Mouse (Mus musculus) testis, adult 2 months (tissue): Measurements from ENCODE around the gene Gm15517.

ENCODE experiments used
- CTCF ChIP-seq: fragments of 200-500 bp; IDR thresholded peaks from 2 replicates; pipeline ENCODE4 v1.5.1; 2012; ENCODE audit warnings: low read depth, mild to moderate bottlenecking, inconsistent platforms, low read length, moderate library complexity; ENCODE audit not compliant: control insufficient read depth, insufficient read depth, insufficient replicate concordance
- POLR2A ChIP-seq: fragments of 200-500 bp; IDR thresholded peaks from 2 replicates; pipeline ENCODE4 v1.6.1; 2012; ENCODE audit warnings: low read depth, mild to moderate bottlenecking, inconsistent platforms, low read length, moderate library complexity; ENCODE audit not compliant: control insufficient read depth

DNA sequence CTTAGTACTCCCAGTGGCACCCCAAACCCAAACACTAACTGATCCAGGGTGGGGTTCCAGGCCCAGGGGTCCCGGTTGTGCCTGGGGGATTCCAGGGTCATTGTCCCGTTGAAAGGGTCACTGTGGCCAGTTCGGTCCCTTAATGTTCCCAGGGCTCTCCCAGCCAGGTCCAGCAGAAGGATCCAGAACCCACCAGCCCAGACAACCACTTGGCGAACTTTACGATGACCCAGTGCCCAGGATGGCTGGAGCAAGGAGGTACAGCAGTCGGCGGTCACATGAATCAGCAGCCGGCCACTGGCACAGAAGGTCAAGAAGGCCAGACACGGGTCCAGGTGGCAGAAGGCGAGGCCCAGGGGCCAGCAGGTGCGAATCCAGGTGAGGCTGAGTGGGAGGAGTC lies 6.9 kb downstream of the Gm15517 start:
- TF ChIP-seq POLR2A (no peak), CTCF (no peak)
